Comparison of ENCODE assay signal across 11 mouse cellular contexts in genomic region chr15:27495981-27496401, GRCm38 (mm10). TPM values are rescaled to one million over a fixed set of nuclear protein-coding genes. Genes with fewer than 3 reads are reported as not detected.
DNase-seq lines count a peak whose midpoint lies in the region; ATAC-seq lines count a peak whose summit lies in the region.
"Had no signal": no experiment of that assay in that cellular context is flagged by ENCODE, and none has a peak within 500 bp of the region (broad histone marks: within the 10 kb centered on the region; RNA-seq: fewer than 3 reads in every experiment).

No protein-coding gene starts in this region.

- H3K36me3 ChIP-seq in heart, embryonic 11.5 days (ENCODE audit: control insufficient read depth, insufficient read depth, low read length): no peaks in the 10 kb centered on the region
- no peaks in the 10 kb centered on the region for H3K36me3 ChIP-seq in hindbrain, embryonic 12.5 days
- H3K36me3 ChIP-seq in midbrain, embryonic 13.5 days: no peaks in the 10 kb centered on the region; the same call in 1 of the 2 replicates
- H3K36me3 ChIP-seq: embryonic facial prominence, embryonic 13.5 days; lung, embryonic 15.5 days had no signal

- H3K4me2 ChIP-seq in heart, embryonic 11.5 days: no peak overlapping the region
- H3K4me2 ChIP-seq in hindbrain, embryonic 12.5 days (replicated peaks): no peak overlapping the region
- no peak overlapping the region for H3K4me2 ChIP-seq in midbrain, embryonic 13.5 days (replicated peaks)
- H3K4me2 ChIP-seq: embryonic facial prominence, embryonic 13.5 days; lung, embryonic 15.5 days had no signal

- WGBS in heart, embryonic 11.5 days (ENCODE audit: insufficient replicate concordance): 57% methylated on average over 5 of the region's 5 CpGs
- 22% methylated on average over 5 of the region's 5 CpGs for WGBS in hindbrain, embryonic 12.5 days
- 36% methylated on average over 5 of the region's 5 CpGs for WGBS in midbrain, embryonic 13.5 days

- no peak for DNase-seq in heart, adult 8-10 months (ENCODE audit: low spot score)
- DNase-seq in cerebellum, adult 9-11 months: peak; percentile 65
- no peak for DNase-seq in kidney, postnatal 25 days
- DNase-seq in thymus, postnatal 10 days (ENCODE audit: low spot score in 2 of 2): no peak
- DNase-seq: gastrocnemius, postnatal 14 days; thymus, postnatal 25 days had no signal

- 0 out of 2 replicates have a peak overlapping the region, but pooled peaks have one; percentile 16 for H3K9ac ChIP-seq in heart, embryonic 11.5 days (ENCODE audit: low read depth, low read length)
- no peak overlapping the region for H3K9ac ChIP-seq in hindbrain, embryonic 12.5 days
- no peak overlapping the region for H3K9ac ChIP-seq in midbrain, embryonic 13.5 days (replicated peaks)
- H3K9ac ChIP-seq: embryonic facial prominence, embryonic 13.5 days; lung, embryonic 15.5 days had no signal

- peaks cover 43% of the 10 kb centered on the region for H3K4me1 ChIP-seq in heart, embryonic 11.5 days (ENCODE audit: control insufficient read depth, insufficient read depth, low read length)
- peaks cover 45% of the 10 kb centered on the region for H3K4me1 ChIP-seq in hindbrain, embryonic 12.5 days
- H3K4me1 ChIP-seq in midbrain, embryonic 13.5 days (replicated peaks): peaks cover 36% of the 10 kb centered on the region

- no peaks in the 10 kb centered on the region for H3K27me3 ChIP-seq in heart, embryonic 11.5 days (ENCODE audit: control insufficient read depth, insufficient read depth, low read length)
- H3K27me3 ChIP-seq in hindbrain, embryonic 12.5 days: no peaks in the 10 kb centered on the region
- H3K27me3 ChIP-seq in midbrain, embryonic 13.5 days: 0 out of 2 replicates have a peak, but pooled peaks cover 2% of the 10 kb centered on the region
- H3K27me3 ChIP-seq: embryonic facial prominence, embryonic 13.5 days; lung, embryonic 15.5 days had no signal

- no peak overlapping the region for H3K27ac ChIP-seq in heart, embryonic 11.5 days (ENCODE audit: low read depth, low read length)
- peak overlapping the region; percentile 77 for H3K27ac ChIP-seq in hindbrain, embryonic 12.5 days
- H3K27ac ChIP-seq in midbrain, embryonic 13.5 days: 0 out of 2 replicates have a peak overlapping the region, but pooled peaks have one; percentile 14
- H3K27ac ChIP-seq: embryonic facial prominence, embryonic 13.5 days; lung, embryonic 15.5 days had no signal

- no peaks in the 10 kb centered on the region for H3K9me3 ChIP-seq in heart, embryonic 11.5 days (replicated peaks; ENCODE audit: control insufficient read depth, low read length)
- no peaks in the 10 kb centered on the region for H3K9me3 ChIP-seq in hindbrain, embryonic 12.5 days (replicated peaks)
- H3K9me3 ChIP-seq in midbrain, embryonic 13.5 days: no peaks in the 10 kb centered on the region
- H3K9me3 ChIP-seq: embryonic facial prominence, embryonic 13.5 days; lung, embryonic 15.5 days had no signal

- no peak overlapping the region for H3K4me3 ChIP-seq in heart, embryonic 11.5 days (ENCODE audit: low read depth, low read length)
- H3K4me3 ChIP-seq in hindbrain, embryonic 12.5 days: no peak overlapping the region
- no peak overlapping the region for H3K4me3 ChIP-seq in midbrain, embryonic 13.5 days (replicated peaks)
- H3K4me3 ChIP-seq: embryonic facial prominence, embryonic 13.5 days; lung, embryonic 15.5 days had no signal

- no peak for ATAC-seq in heart, embryonic 11.5 days (replicated peaks; ENCODE audit: insufficient number of reproducible peaks, low FRiP score, low TSS enrichment)
- ATAC-seq in hindbrain, embryonic 12.5 days (ENCODE audit: low FRiP score): peak; percentile 47; the same call in 1 of the 2 replicates
- ATAC-seq in midbrain, embryonic 13.5 days: no peak

RNA-seq across cellular contexts. Expression of gene Ank, which starts 29.5 kb away (rescaled TPM):
- polyA plus RNA-seq in heart, embryonic 11.5 days (2014; fragmentation: Nextera tagmentation; extraction: Ambion mirVana): 11.9 and 13.5 TPM in 2 replicates
- 100 to 1,000 TPM; 216 to 229 (median 226) TPM for total RNA-seq in heart, adult 8-10 months (2022)
- 15.2 and 15.7 TPM in 2 replicates for polyA plus RNA-seq in hindbrain, embryonic 12.5 days (2016; fragmentation: Nextera tagmentation; extraction: Ambion mirVana)
- polyA plus RNA-seq in midbrain, embryonic 13.5 days (2015; fragmentation: Nextera tagmentation; extraction: Ambion mirVana): 9.9 and 11.5 TPM in 2 replicates
